Mouse (Mus musculus) testis, adult 2 months (tissue): ENCODE measurements around the gene Aoc2.

Experiments
- CTCF ChIP-seq: fragments of 200-500 bp; IDR thresholded peaks from 2 replicates; pipeline ENCODE4 v1.5.1; 2012; ENCODE audit warnings: low read depth, mild to moderate bottlenecking, inconsistent platforms, low read length, moderate library complexity; ENCODE audit not compliant: control insufficient read depth, insufficient read depth, insufficient replicate concordance
- POLR2A ChIP-seq: fragments of 200-500 bp; IDR thresholded peaks from 2 replicates; pipeline ENCODE4 v1.6.1; 2012; ENCODE audit warnings: low read depth, mild to moderate bottlenecking, inconsistent platforms, low read length, moderate library complexity; ENCODE audit not compliant: control insufficient read depth

DNA sequence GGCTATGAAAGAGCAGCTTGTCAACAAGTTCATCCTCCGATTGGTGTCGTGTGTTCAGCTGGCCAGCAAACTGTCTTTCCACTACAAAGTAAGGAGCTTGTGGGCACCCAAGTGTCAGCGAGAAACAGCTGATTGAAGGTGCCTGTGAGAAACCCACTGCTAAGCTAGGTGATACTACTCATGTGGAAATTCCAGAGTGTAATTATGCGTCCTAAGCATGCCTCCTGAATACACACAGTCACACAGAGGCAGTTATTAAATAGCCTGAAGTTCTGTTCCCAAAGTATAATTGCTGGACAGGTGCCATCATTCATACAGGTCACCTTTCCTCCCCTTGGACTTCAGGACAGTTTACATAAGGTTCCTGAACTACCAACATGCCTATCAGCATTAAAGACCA, 41.1 kb upstream of the Aoc2 start:
- TF ChIP-seq CTCF (no peak), POLR2A (no peak)
